Mouse (Mus musculus) lung, adult 2 months (tissue): Measurements from ENCODE around the gene Tspan32. TPM values are rescaled to one million over a fixed set of nuclear protein-coding genes. Genes with fewer than 3 reads are reported as not detected.

Experiments used
- DNase-seq: peaks from one replicate; pipeline ENCODE4 v3.0.0; 2022
- H3K4me1 ChIP-seq: fragments of 200-500 bp; 2 replicates; pipeline ENCODE4 v1.6.1; 2011; ENCODE audit warnings: low read length; ENCODE audit not compliant: control insufficient read depth, insufficient read depth
- H3K4me3 ChIP-seq: fragments of 200-500 bp; replicated peaks from 2 replicates; pipeline ENCODE3; 2011; ENCODE audit warnings: low read depth, mild to moderate bottlenecking, control low read depth, low read length; ENCODE audit errors: extremely low read depth
- CTCF ChIP-seq: fragments of 200-500 bp; IDR thresholded peaks from 2 replicates; pipeline ENCODE4 v1.5.1; 2011; ENCODE audit warnings: mild to moderate bottlenecking, low read length, control low read depth; ENCODE audit not compliant: insufficient read depth
- POLR2A ChIP-seq: fragments of 200-500 bp; IDR thresholded peaks from 2 replicates; pipeline ENCODE4 v1.6.1; 2011; ENCODE audit warnings: low read depth, mild to moderate bottlenecking, control low read depth, low read length, borderline replicate concordance; ENCODE audit errors: extremely low read depth
- WGBS: fragments of 180-500 bp; shearing (Covaris S2); methylation state at CpG from one replicate; pipeline ENCODE4 v1.1.7; 2018; 5-methylcytosine and 5-hydroxymethylcytosine counted together
- polyA plus RNA-seq: library from polyadenylated mRNA; depleted of rRNA; stranded (reverse); fragments of >200 nt; gene quantifications from 2 replicates; pipeline ENCODE4 v1.2.3, GENCODE M21; 2012

Tspan32 gene
- polyA plus RNA-seq, 1 experiment, result 11.5 TPM

- 82% methylated on average over 8 of the region's 8 CpGs for WGBS
- Histone ChIP-seq H3K4me1 (peaks cover 23% of the 10 kb centered on the region), H3K4me3 (no peak overlapping the region)
- no peak for DNase-seq
- TF ChIP-seq CTCF, result no peak
- TF ChIP-seq POLR2A, result no peak
These were observed 2.1 kb downstream of the Tspan32 start for GRCm38 (mm10) chr7:143006756-143007598.

- Histone ChIP-seq H3K4me3 (peak overlapping the region; percentile 1), H3K4me1 (peaks cover 23% of the 10 kb centered on the region)
- peak; percentile 93 for DNase-seq
- no peak for TF ChIP-seq POLR2A
- peak; percentile 93 for TF ChIP-seq CTCF
- WGBS, result 31% methylated on average over 17 of the region's 17 CpGs
These were observed 2.9 kb downstream of the Tspan32 start for GRCm38 (mm10) chr7:143007599-143008369.

GRCm38 (mm10) chr7:143008370-143008926, 3.6 kb downstream of the Tspan32 start:
- TF ChIP-seq POLR2A (no peak), CTCF (0 out of 2 replicates have a peak, but pooled peaks have one; percentile 20)
- WGBS, result 16% methylated on average over 8 of the region's 8 CpGs
- no peak for DNase-seq
- peak overlapping the region; percentile 1 for H3K4me3 ChIP-seq
- peaks cover 23% of the 10 kb centered on the region for H3K4me1 ChIP-seq

GRCm38 (mm10) chr7:143008996-143009665, 4.3 kb downstream of the Tspan32 start:
- H3K4me1 ChIP-seq, result peaks cover 28% of the 10 kb centered on the region
- no peak for DNase-seq
- WGBS, result 18% methylated on average over 4 of the region's 4 CpGs
- TF ChIP-seq CTCF (no peak), POLR2A (0 out of 2 replicates have a peak, but pooled peaks have one; percentile 17)
- no peak overlapping the region for H3K4me3 ChIP-seq

- TF ChIP-seq CTCF, result no peak
- TF ChIP-seq POLR2A, result no peak
- DNase-seq, result no peak
- H3K4me1 ChIP-seq, result peaks cover 30% of the 10 kb centered on the region
- no peak overlapping the region for H3K4me3 ChIP-seq
- WGBS, result 74% methylated on average over 4 of the region's 4 CpGs
These were observed 5.2 kb downstream of the Tspan32 start for GRCm38 (mm10) chr7:143009996-143010395.

GRCm38 (mm10) chr7:143011226-143011625, 6.4 kb downstream of the Tspan32 start:
- peaks cover 33% of the 10 kb centered on the region for H3K4me1 ChIP-seq
- no peak for TF ChIP-seq CTCF
- no peak for TF ChIP-seq POLR2A
- WGBS, result 88% methylated on average over 1 of the region's 1 CpGs

GRCm38 (mm10) chr7:143012230-143012875, 7.5 kb downstream of the Tspan32 start:
- no peak for DNase-seq
- Histone ChIP-seq H3K4me1 (peaks cover 39% of the 10 kb centered on the region), H3K4me3 (no peak overlapping the region)
- TF ChIP-seq CTCF, result no peak
- TF ChIP-seq POLR2A, result no peak
- 54% methylated on average over 5 of the region's 5 CpGs for whole genome bisulfite sequencing

More at GRCm38 (mm10) chr7:143011226-143011625, 6.4 kb downstream of the Tspan32 start:
- no peak for DNase-seq
- H3K4me3 ChIP-seq, result no peak overlapping the region

- H3K4me1 ChIP-seq, result peaks cover 29% of the 10 kb centered on the region
- TF ChIP-seq CTCF, result no peak
- TF ChIP-seq POLR2A, result no peak
- no peak for DNase-seq
- 53% methylated on average over 8 of the region's 8 CpGs for WGBS
- H3K4me3 ChIP-seq, result no peak overlapping the region
These were observed 8.8 kb downstream of the Tspan32 start for GRCm38 (mm10) chr7:143013420-143014178.

GRCm38 (mm10) chr7:143014862-143015659, 10.2 kb downstream of the Tspan32 start:
- TF ChIP-seq POLR2A (no peak), CTCF (no peak)
- DNase-seq, result no peak
- 69% methylated on average over 7 of the region's 7 CpGs for WGBS

More at GRCm38 (mm10) chr7:143014862-143015659, 10.2 kb downstream of the Tspan32 start:
- Histone ChIP-seq H3K4me3 (no peak overlapping the region), H3K4me1 (peaks cover 18% of the 10 kb centered on the region)
